Mouse (Mus musculus): ENCODE measurements at regions not wholly inside any gene's neighbourhood (a gene's known extent, or its start where the extent isn't known, plus 50 kb on each side); places are given as distances from the start of the nearest gene placed in this dataset.
"Not testable (repeated sequence)": the region's sequence is repeated elsewhere in the genome, so short reads cannot be mapped to it uniquely, and the experiment has no call there.

DNA sequence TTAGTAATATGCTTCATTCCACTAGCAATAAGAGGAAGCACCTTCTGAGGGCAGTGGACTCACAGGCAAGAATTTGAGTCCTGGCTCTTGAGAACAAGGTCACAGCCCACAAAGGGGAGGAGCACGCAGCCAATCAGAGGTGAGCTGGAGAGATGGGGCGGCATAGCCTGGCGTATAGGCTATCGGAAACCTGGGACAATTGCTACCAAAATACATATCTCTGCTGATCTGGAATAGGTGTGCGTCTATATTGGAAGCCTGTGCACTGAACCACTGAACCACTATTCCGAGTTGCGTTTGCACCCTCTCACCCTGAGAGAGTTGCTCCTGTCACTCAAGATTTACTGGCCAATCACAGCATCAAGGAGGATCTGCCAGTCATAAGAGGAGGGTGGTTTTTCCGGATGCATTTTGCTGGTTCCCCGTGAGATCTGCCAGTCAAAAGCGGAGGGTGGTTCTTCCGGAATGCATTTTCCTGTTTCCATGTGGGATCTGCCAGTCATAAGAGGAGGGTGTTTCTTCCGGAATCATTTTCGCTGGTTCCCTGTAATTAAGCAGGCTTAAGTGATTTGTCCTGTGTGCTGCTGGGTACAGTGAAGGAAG is 80.1 kb upstream of the Riok2 start:
- DNase-seq (ENCODE audit: low read depth, low spot score): peak; percentile 83

DNA sequence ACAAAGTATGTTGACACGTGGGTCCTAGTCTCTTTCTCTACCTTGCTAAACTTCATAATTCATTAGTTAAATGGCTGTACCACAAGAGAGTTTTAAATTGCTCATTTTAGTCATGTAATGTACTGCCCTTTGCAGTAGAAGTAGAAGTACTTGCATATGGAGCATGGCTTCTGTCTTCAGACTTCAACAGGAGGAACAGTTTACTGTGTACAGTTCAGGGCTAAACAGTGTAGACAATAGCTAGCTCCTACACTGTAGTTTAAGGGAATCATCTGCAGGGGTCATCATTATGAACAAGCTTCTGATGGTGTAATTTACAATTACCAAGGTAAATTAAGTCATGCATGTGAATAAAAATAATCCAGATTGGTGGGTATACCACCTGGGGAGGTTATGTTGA is 79.1 kb upstream of the Riok2 start:
- DNase-seq (ENCODE audit: low read depth, low spot score): not testable (repeated sequence)

DNA sequence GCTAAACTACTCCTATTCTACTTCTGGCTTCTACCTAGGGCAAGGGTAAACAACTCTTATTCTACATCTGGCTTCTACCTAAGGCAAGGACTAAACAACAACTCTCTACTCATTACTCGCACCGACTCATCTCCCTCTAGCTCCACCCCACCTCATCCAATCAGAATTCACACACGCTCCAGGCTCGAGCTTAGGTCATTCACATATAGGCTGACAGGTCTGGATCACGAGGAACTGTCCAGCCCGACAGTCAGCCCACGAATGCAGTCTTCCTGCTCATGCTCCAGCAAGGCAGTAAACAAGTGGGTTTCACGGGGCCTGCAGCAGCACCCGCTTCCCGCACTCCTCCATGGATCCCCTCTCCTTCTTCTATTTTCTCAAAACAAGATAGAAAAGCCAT is 70.6 kb upstream of the Riok2 start:
- DNase-seq (ENCODE audit: low read depth, low spot score): not testable (repeated sequence)

Measured in telencephalon, adult 2 months (tissue).